Mouse (Mus musculus) liver, adult 2 months (tissue): ENCODE results near the gene Schip1. TPM values are rescaled to one million over a fixed set of nuclear protein-coding genes. Genes with fewer than 3 reads are reported as not detected.

Source experiments
- DNase-seq: peaks from one replicate; pipeline ENCODE4 v3.0.0-alpha.2; 2011; ENCODE audit warnings: low read depth, low spot score; ENCODE audit errors: extremely low read depth
- H3K27ac ChIP-seq: fragments of 200-500 bp; replicated peaks from 2 replicates; pipeline ENCODE4 v1.5.1; 2012; ENCODE audit warnings: low read depth, mild to moderate bottlenecking, control low read depth, inconsistent platforms, low read length; ENCODE audit not compliant: insufficient read depth
- H3K27me3 ChIP-seq: fragments of 200-500 bp; 2 replicates; pipeline ENCODE4 v1.6.1; 2012; ENCODE audit warnings: mild to moderate bottlenecking, moderate library complexity, low read length, inconsistent platforms; ENCODE audit not compliant: control insufficient read depth, insufficient read depth
- H3K36me3 ChIP-seq: fragments of 200-500 bp; 2 replicates; pipeline ENCODE4 v1.6.1; 2012; ENCODE audit warnings: low read length, inconsistent platforms; ENCODE audit not compliant: control insufficient read depth, insufficient read depth
- H3K4me1 ChIP-seq: fragments of 200-500 bp; 2 replicates; pipeline ENCODE4 v1.6.1; 2011; ENCODE audit warnings: low read length; ENCODE audit not compliant: control insufficient read depth, insufficient read depth
- H3K4me3 ChIP-seq: fragments of 200-500 bp; 2 replicates; pipeline ENCODE4 v1.5.1; 2011; ENCODE audit warnings: low read depth, mild to moderate bottlenecking, control low read depth, low read length, moderate library complexity; ENCODE audit not compliant: insufficient read depth
- H3K79me2 ChIP-seq: fragments of 200-500 bp; 2 replicates; pipeline ENCODE4 v1.6.1; 2012; ENCODE audit warnings: inconsistent platforms, mild to moderate bottlenecking, low read length, moderate library complexity; ENCODE audit not compliant: control insufficient read depth, insufficient read depth
- H3K9ac ChIP-seq: fragments of 200-500 bp; 2 replicates; pipeline ENCODE4 v1.6.1; 2012; ENCODE audit warnings: low read depth, mild to moderate bottlenecking, control low read depth, inconsistent platforms, low read length
- CTCF ChIP-seq: fragments of 200-500 bp; IDR thresholded peaks from 2 replicates; pipeline ENCODE4 v1.5.1; 2011; ENCODE audit warnings: low read depth, low read length, control low read depth
- POLR2A ChIP-seq: fragments of 200-500 bp; IDR thresholded peaks from 2 replicates; pipeline ENCODE4 v1.6.1; 2011; ENCODE audit warnings: low read length, control low read depth; ENCODE audit not compliant: insufficient read depth; ENCODE audit errors: extremely low read depth
- WGBS: fragments of 180-500 bp; shearing (Covaris S2); methylation state at CpG from one replicate; pipeline ENCODE4 v1.1.7; 2018; 5-methylcytosine and 5-hydroxymethylcytosine counted together
- polyA plus RNA-seq: library from polyadenylated mRNA; depleted of rRNA; stranded (reverse); fragments of >200 nt; gene quantifications from 2 replicates; pipeline ENCODE4 v1.2.3, GENCODE M21; 2012
- total RNA-seq: library from RNA; depleted of rRNA; stranded (reverse); fragments of >200 nt; gene quantifications from 2 replicates; pipeline ENCODE4 v1.2.3, GENCODE M21; 2014

Schip1 gene
- total and polyA plus RNA-seq, 2 experiments: 0.48 to 1.6 TPM

- H3K4me3 ChIP-seq: no peak overlapping the region
- H3K4me1 ChIP-seq: peaks cover 8% of the 10 kb centered on the region
- no peak overlapping the region for H3K27ac ChIP-seq
- no peak overlapping the region for H3K9ac ChIP-seq
- no peaks in the 10 kb centered on the region for H3K79me2 ChIP-seq
- no peaks in the 10 kb centered on the region for H3K27me3 ChIP-seq
- WGBS: 79% methylated on average over 7 of the region's 7 CpGs
- no peaks in the 10 kb centered on the region for H3K36me3 ChIP-seq
- DNase-seq: no peak
- TF ChIP-seq CTCF (no peak), POLR2A (no peak)
These were observed 452.6 kb downstream of the Schip1 start for GRCm38 (mm10) chr3:68517236-68517635.

GRCm38 (mm10) chr3:68518041-68518440 is 453.4 kb downstream of the Schip1 start:
- TF ChIP-seq CTCF (no peak), POLR2A (no peak)
- Histone ChIP-seq H3K36me3 (no peaks in the 10 kb centered on the region), H3K4me3 (no peak overlapping the region), H3K4me1 (peaks cover 8% of the 10 kb centered on the region), H3K27ac (no peak overlapping the region), H3K79me2 (no peaks in the 10 kb centered on the region), H3K9ac (no peak overlapping the region), H3K27me3 (no peaks in the 10 kb centered on the region)
- 96% methylated on average over 8 of the region's 8 CpGs for WGBS
- DNase-seq: no peak

- 83% methylated on average over 5 of the region's 5 CpGs for WGBS
- Histone ChIP-seq H3K27ac (no peak overlapping the region), H3K36me3 (no peaks in the 10 kb centered on the region), H3K79me2 (no peaks in the 10 kb centered on the region), H3K27me3 (no peaks in the 10 kb centered on the region), H3K4me1 (peaks cover 5% of the 10 kb centered on the region), H3K4me3 (no peak overlapping the region), H3K9ac (no peak overlapping the region)
- no peak for DNase-seq
- TF ChIP-seq CTCF (no peak), POLR2A (no peak)
These were observed 454.0 kb downstream of the Schip1 start for GRCm38 (mm10) chr3:68518586-68518985.

GRCm38 (mm10) chr3:68525361-68525878 is 460.8 kb downstream of the Schip1 start:
- H3K4me3 ChIP-seq: no peak overlapping the region
- H3K27ac ChIP-seq: no peak overlapping the region
- H3K9ac ChIP-seq: no peak overlapping the region
- no peaks in the 10 kb centered on the region; the same call in 1 of the 2 replicates for H3K79me2 ChIP-seq
- H3K27me3 ChIP-seq: no peaks in the 10 kb centered on the region
- H3K4me1 ChIP-seq: no peaks in the 10 kb centered on the region
- H3K36me3 ChIP-seq: no peaks in the 10 kb centered on the region
- no peak for DNase-seq
- 97% methylated on average over 10 of the region's 10 CpGs for WGBS
- no peak for TF ChIP-seq CTCF
- no peak for TF ChIP-seq POLR2A

GRCm38 (mm10) chr3:68526416-68526815 is 461.8 kb downstream of the Schip1 start:
- no peaks in the 10 kb centered on the region; the same call in 1 of the 2 replicates for H3K79me2 ChIP-seq
- TF ChIP-seq POLR2A: no peak
- TF ChIP-seq CTCF: no peak
- 60% methylated on average over 4 of the region's 4 CpGs for WGBS

GRCm38 (mm10) chr3:68527182-68527581 is 462.6 kb downstream of the Schip1 start:
- 62% methylated on average over 4 of the region's 4 CpGs for WGBS
- DNase-seq: no peak

More at GRCm38 (mm10) chr3:68526416-68526815, 461.8 kb downstream of the Schip1 start:
- H3K27ac ChIP-seq: no peak overlapping the region
- H3K4me3 ChIP-seq: no peak overlapping the region
- no peaks in the 10 kb centered on the region for H3K36me3 ChIP-seq
- H3K27me3 ChIP-seq: no peaks in the 10 kb centered on the region
- no peak for DNase-seq
- H3K9ac ChIP-seq: no peak overlapping the region
- no peaks in the 10 kb centered on the region for H3K4me1 ChIP-seq

More at GRCm38 (mm10) chr3:68527182-68527581, 462.6 kb downstream of the Schip1 start:
- Histone ChIP-seq H3K4me3 (no peak overlapping the region), H3K79me2 (no peaks in the 10 kb centered on the region; the same call in 1 of the 2 replicates), H3K9ac (no peak overlapping the region), H3K36me3 (no peaks in the 10 kb centered on the region), H3K27me3 (no peaks in the 10 kb centered on the region), H3K4me1 (no peaks in the 10 kb centered on the region), H3K27ac (no peak overlapping the region)
- TF ChIP-seq CTCF (no peak), POLR2A (no peak)
